Mouse (Mus musculus): ENCODE data around the gene Myg1. TPM values are rescaled to one million over a fixed set of nuclear protein-coding genes. Genes with fewer than 3 reads are reported as not detected.
A peak's percentile ranks its signal among the peaks of the same experiment; 100 is the strongest.
"Not testable (repeated sequence)": the region's sequence is repeated elsewhere in the genome, so short reads cannot be mapped to it uniquely, and the experiment has no call there.

Myg1 gene
- total RNA-seq (2015; ENCODE audit: low replicate concordance) (9.4 and 10.0 TPM in 2 replicates), total RNA-seq (2017; ENCODE audit: low replicate concordance) (14.3 and 14.9 TPM in 2 replicates)

DNA sequence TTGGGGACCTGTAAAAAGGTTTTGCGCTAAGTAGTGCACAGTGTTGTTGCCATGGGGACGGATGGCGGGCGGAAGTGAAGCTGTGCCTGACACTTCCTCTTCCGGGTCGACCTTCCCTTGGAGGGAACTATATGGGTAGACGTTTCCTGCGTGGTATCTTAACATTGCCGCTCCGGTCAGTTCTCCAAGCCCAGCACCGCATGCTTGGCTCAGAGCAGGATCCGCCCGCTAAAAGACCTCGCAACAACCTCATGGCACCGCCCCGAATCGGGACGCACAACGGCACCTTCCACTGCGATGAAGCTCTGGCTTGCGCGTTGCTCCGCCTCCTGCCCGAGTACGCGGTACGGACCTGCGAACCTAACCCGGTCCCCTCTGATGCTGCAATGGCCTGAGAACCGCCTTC, at the start of gene Myg1:
Gene Myg1, plus strand, starts transcription at position 100 of the 406 bp plus-strand sequence.
- ATAC-seq (replicated peaks; ENCODE audit: low FRiP score, poor library complexity, severe bottlenecking), result peak; percentile 94

GRCm38 (mm10) chr15:102282463-102283292, 48.8 kb upstream of the Myg1 start:
- ATAC-seq (replicated peaks; ENCODE audit: low FRiP score, poor library complexity, severe bottlenecking), result no peak

GRCm38 (mm10) chr15:102283648-102284047, 47.9 kb upstream of the Myg1 start:
- no peak for ATAC-seq (replicated peaks; ENCODE audit: low FRiP score, poor library complexity, severe bottlenecking)

DNA sequence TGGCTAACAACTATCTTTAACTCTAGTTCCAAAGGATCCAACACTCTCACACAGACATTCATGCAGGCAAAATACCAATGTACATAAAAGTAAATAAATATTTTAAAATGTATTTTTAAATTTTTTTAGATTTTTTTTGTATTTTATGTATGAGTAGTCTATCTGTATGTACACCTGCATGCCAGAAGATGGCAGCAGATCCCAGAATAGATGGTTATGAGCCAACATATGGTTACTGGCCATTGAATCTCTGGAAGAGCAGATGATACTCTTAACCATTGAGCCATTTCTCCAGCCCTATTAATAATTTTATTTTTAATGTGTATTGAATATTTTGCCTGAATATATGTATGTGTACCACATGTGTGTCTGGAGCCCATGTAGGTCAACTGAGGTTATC, 44.1 kb upstream of the Myg1 start:
- no peak for ATAC-seq (replicated peaks; ENCODE audit: low FRiP score, poor library complexity, severe bottlenecking)

DNA sequence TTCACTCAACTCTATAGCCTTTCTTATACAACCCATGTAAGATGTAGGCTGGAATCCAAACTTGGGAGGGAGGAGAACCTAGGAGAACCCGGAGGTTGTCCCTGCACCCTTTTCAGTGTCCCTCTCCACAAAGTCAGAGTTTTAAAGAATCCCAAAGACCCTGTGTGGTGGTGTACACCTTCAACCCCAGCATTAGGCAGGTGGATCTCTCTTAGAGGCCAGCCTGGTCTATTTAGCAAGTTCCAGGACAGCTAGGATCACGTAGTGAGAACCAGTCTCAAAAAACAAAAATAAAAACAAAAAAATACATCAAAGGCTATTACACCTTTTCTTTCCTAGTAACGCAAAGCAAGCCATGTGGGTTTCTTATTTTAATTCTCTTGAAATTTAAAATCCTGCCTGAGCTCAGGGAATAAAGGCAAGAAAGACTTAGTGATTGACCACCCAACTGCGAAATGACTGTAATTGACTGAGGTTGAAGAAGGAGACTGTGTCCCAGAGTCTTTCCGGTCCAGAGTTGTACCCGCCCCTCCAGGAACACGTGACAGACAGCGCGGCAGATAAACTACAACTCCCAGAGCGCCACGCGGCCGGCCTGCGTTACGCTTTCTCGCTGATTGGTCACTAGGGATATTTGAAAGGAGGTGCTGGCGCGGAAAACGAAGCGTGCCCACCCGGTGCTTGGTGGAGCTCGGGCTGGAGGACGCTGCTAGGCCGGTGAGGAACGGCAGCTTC, 35.7 kb upstream of the Myg1 start, which contains the start of gene Espl1:
Gene Espl1, plus strand, starts transcription at position 634 of the 735 bp plus-strand sequence.
- peak; percentile 98 for ATAC-seq (replicated peaks; ENCODE audit: low FRiP score, poor library complexity, severe bottlenecking)

GRCm38 (mm10) chr15:102296368-102297006, 35.0 kb upstream of the Myg1 start:
- peak; percentile 47 for ATAC-seq (replicated peaks; ENCODE audit: low FRiP score, poor library complexity, severe bottlenecking)

- no peak for ATAC-seq (replicated peaks; ENCODE audit: low FRiP score, poor library complexity, severe bottlenecking)
These were observed 29.0 kb upstream of the Myg1 start for GRCm38 (mm10) chr15:102302542-102302941.

DNA sequence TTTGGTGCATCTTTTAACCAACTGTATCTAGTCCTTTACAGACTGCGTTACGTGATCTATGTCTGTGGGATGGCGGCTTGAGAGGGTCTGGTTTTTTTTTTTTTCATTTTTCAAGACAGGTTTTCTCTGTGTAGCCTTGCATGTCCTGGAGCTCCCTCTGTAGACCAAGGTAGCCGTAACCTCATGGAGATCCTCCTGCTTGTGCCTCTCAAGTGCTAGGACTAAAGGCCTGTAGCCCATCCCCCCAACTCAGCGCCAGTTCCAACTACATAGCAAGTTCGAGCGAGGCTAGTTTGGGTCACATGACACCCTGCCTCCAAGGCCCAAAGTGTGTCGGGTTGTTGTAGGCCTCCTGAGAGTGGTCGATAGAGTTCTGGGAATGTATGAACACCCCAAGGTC, 22.8 kb upstream of the Myg1 start:
- ATAC-seq (replicated peaks; ENCODE audit: low FRiP score, poor library complexity, severe bottlenecking), result no peak

DNA sequence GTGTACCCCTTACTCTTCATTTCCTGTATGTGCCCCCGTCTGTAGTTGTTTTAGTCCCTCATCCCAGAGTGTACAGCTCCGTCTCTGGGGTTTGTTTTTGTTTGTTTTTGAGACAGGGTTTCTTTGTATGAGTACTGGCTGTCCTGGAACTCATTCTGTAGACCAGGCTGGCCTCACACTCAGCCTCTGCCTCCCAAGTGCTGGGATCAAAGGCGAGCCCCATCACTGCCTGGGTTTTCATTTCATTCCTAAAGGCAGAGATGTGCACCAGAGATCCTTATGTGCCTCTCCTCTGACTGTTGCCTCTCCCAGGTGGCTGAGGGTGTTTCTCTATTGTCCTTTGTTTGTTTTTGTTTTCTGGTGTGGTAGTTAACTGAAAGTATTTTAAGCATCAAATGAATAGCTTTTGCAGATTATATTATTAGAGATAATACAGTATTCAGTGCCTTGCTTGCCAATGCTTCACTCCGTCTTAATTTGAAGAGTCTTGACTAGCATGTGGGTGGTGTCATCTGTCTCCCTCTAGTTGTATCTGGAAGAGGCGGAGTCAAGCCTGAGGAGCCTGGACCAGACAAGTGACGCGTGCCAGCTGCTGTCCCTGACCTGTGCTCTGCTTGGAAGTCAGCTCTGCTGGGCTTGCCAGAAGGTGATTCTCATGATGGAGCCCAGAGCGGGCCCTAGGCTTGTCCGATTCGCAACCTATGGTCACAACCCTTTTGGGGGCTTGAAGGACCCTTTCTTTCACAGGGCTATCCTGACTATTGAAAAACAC, 21.2 kb upstream of the Myg1 start:
- ATAC-seq (replicated peaks; ENCODE audit: low FRiP score, poor library complexity, severe bottlenecking), result no peak

DNA sequence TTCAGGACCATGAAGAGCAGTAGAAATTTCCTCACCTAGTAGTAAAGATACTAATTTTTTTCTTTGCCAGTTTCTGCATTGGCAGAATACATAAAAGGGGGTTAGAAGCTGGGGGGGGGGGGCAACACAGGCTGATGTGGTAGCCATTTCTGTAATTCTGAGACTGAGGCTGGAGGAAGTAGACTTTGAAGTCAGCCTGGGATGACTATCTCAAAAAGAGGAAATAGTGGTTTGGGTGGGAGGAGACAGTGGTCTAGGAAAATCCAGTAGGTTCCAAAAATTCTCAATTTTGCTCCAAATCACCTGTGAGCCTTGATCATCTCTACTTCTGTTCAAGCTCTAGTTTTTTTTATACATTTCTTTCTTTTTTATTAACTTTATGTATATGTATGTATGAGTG, 20.0 kb upstream of the Myg1 start:
- ATAC-seq (replicated peaks; ENCODE audit: low FRiP score, poor library complexity, severe bottlenecking), result no peak

- ATAC-seq (replicated peaks; ENCODE audit: low FRiP score, poor library complexity, severe bottlenecking), result no peak
These were observed 16.2 kb upstream of the Myg1 start for GRCm38 (mm10) chr15:102315292-102315691.

- no peak; the same call in 1 of the 2 replicates for ATAC-seq (replicated peaks; ENCODE audit: low FRiP score, poor library complexity, severe bottlenecking)
These were observed 15.2 kb upstream of the Myg1 start for GRCm38 (mm10) chr15:102316263-102316662.

GRCm38 (mm10) chr15:102324654-102325473, 6.6 kb upstream of the Myg1 start:
- no peak for ATAC-seq (replicated peaks; ENCODE audit: low FRiP score, poor library complexity, severe bottlenecking)

- peak; percentile 99 for ATAC-seq (replicated peaks; ENCODE audit: low FRiP score, poor library complexity, severe bottlenecking)
These were observed 5.4 kb upstream of the Myg1 start, which contains the start of gene Pfdn5 for GRCm38 (mm10) chr15:102326022-102326576. TSS of gene Pfdn5 (plus strand) at chr15:102326116.

- no peak for ATAC-seq (replicated peaks; ENCODE audit: low FRiP score, poor library complexity, severe bottlenecking)
These were observed 4.6 kb upstream of the Myg1 start for GRCm38 (mm10) chr15:102326892-102327291.

DNA sequence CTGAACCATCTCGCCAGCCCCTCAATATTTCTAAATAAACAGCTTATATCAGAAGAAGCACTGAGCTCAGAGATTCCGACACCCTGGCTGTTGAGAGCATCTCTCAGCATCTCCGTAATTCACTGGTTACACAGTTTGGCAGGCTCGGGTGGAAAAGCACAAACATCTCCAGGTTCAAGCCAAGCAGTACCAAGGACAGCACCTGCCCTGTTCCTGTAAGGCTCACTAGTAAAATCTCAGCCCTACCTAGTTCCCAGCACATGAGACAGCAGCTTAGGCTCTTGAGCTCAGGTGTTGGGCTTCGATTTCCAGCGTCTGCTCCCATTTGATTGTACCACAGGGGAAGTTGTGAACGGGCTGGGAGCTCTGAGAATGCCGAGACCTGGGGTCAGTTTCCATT, 3.7 kb downstream of the Myg1 start:
- ATAC-seq (replicated peaks; ENCODE audit: low FRiP score, poor library complexity, severe bottlenecking), result no peak

DNA sequence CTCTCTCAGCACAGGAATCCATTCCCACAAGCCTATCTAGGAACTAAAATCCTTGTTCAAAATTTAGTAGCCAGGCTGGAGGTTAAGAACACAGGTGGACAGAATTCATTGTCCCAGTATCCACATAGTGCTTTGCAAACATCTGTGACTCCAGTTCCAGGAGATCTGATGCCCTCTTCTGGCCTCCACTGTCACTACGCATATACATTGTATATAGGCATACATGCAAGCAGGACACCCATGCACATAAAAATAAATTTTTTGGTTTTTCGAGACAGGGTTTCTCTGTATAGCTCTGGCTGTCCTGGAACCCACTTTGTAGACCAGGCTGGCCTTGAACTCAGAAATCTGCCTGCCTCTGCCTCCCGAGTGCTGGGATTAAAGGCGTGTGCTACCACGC, 4.4 kb downstream of the Myg1 start:
- ATAC-seq (replicated peaks; ENCODE audit: low FRiP score, poor library complexity, severe bottlenecking), result not testable (repeated sequence)

DNA sequence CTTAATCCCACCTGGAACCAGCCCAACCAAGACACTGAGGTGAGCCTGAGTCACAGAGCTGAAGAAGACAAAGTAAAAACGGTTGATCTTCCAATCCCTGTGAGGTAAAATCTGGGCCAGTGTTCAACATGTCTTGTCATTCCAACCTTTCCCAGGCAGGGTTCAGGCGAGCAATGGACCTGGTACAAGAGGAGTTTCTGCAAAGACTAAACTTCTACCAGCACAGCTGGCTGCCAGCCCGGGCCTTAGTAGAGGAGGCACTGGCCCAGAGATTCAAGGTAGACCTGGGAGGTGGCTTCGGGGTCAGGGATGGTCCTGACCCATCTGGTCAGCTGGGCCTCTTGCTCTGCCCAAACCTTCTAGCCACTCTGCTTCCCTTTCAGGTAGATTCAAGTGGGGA, 5.4 kb downstream of the Myg1 start:
- ATAC-seq (replicated peaks; ENCODE audit: low FRiP score, poor library complexity, severe bottlenecking), result no peak

All from erythroblast, adult 5-6 weeks (primary cell).